Mouse (Mus musculus) splenic B cell, adult 2 months (primary cell): Measurements from ENCODE around the gene Atl2.

Experiments
- DNase-seq: peaks from one replicate; pipeline ENCODE4 v3.0.0-alpha.2; 2011; ENCODE audit warnings: low read depth, low spot score
- H3K27me3 ChIP-seq: 2 replicates; pipeline ENCODE4 v1.6.1; 2012; ENCODE audit warnings: mild to moderate bottlenecking, low read length, moderate library complexity, mixed read lengths; ENCODE audit not compliant: control insufficient read depth, poor library complexity, insufficient read depth, severe bottlenecking
- H3K36me3 ChIP-seq: 2 replicates; pipeline ENCODE4 v1.6.1; 2012; ENCODE audit warnings: mild to moderate bottlenecking, low read length, moderate library complexity, mixed read lengths; ENCODE audit not compliant: control insufficient read depth, poor library complexity, insufficient read depth, severe bottlenecking

Atl2 gene

GRCm38 (mm10) chr17:79862038-79862437, 33.9 kb downstream of the Atl2 start:
- Histone ChIP-seq H3K36me3 (peaks cover 23% of the 10 kb centered on the region), H3K27me3 (no peaks in the 10 kb centered on the region)
- peak; percentile 49 for DNase-seq

GRCm38 (mm10) chr17:79855533-79855932, 40.4 kb downstream of the Atl2 start:
- Histone ChIP-seq H3K36me3 (peaks cover 20% of the 10 kb centered on the region), H3K27me3 (no peaks in the 10 kb centered on the region)
- no peak for DNase-seq

GRCm38 (mm10) chr17:79848385-79848784, 47.5 kb downstream of the Atl2 start:
- DNase-seq, result no peak
- Histone ChIP-seq H3K36me3 (peaks cover 11% of the 10 kb centered on the region; the same call in 1 of the 2 replicates), H3K27me3 (no peaks in the 10 kb centered on the region)

GRCm38 (mm10) chr17:79846182-79846581, 49.7 kb downstream of the Atl2 start:
- DNase-seq, result no peak
- Histone ChIP-seq H3K27me3 (no peaks in the 10 kb centered on the region), H3K36me3 (peaks cover 5% of the 10 kb centered on the region; the same call in 1 of the 2 replicates)

- Histone ChIP-seq H3K36me3 (peaks cover 5% of the 10 kb centered on the region; the same call in 1 of the 2 replicates), H3K27me3 (no peaks in the 10 kb centered on the region)
- DNase-seq, result no peak
Measured at GRCm38 (mm10) chr17:79845695-79846094, 50.2 kb downstream of the Atl2 start.

GRCm38 (mm10) chr17:79840254-79841238, 55.4 kb downstream of the Atl2 start:
- Histone ChIP-seq H3K27me3 (no peaks in the 10 kb centered on the region), H3K36me3 (no peaks in the 10 kb centered on the region)
- DNase-seq, result peak; percentile 47

GRCm38 (mm10) chr17:79836978-79837377, 58.9 kb downstream of the Atl2 start:
- no peak for DNase-seq
- Histone ChIP-seq H3K27me3 (no peaks in the 10 kb centered on the region), H3K36me3 (no peaks in the 10 kb centered on the region)

- Histone ChIP-seq H3K27me3 (no peaks in the 10 kb centered on the region), H3K36me3 (no peaks in the 10 kb centered on the region)
- DNase-seq, result peak; percentile 5
Measured at GRCm38 (mm10) chr17:79835714-79836373, 60.1 kb downstream of the Atl2 start.

- DNase-seq, result no peak
- H3K36me3 ChIP-seq, result no peaks in the 10 kb centered on the region
- H3K27me3 ChIP-seq, result peaks cover 1% of the 10 kb centered on the region; the same call in 1 of the 2 replicates
Measured at GRCm38 (mm10) chr17:79832284-79832683, 63.6 kb downstream of the Atl2 start.

- DNase-seq, result no peak
- Histone ChIP-seq H3K36me3 (no peaks in the 10 kb centered on the region), H3K27me3 (peaks cover 1% of the 10 kb centered on the region; the same call in 1 of the 2 replicates)
Measured at GRCm38 (mm10) chr17:79826482-79827034, 69.4 kb downstream of the Atl2 start.

- Histone ChIP-seq H3K36me3 (no peaks in the 10 kb centered on the region), H3K27me3 (peaks cover 1% of the 10 kb centered on the region; the same call in 1 of the 2 replicates)
- DNase-seq, result no peak
Measured at GRCm38 (mm10) chr17:79825241-79826030, 70.5 kb downstream of the Atl2 start.

- DNase-seq, result no peak
- Histone ChIP-seq H3K27me3 (peaks cover 1% of the 10 kb centered on the region; the same call in 1 of the 2 replicates), H3K36me3 (no peaks in the 10 kb centered on the region)
Measured at GRCm38 (mm10) chr17:79824406-79824805, 71.5 kb downstream of the Atl2 start.

GRCm38 (mm10) chr17:79818884-79819283, 77.0 kb downstream of the Atl2 start:
- DNase-seq, result no peak
- no peaks in the 10 kb centered on the region for H3K36me3 ChIP-seq
- no peaks in the 10 kb centered on the region for H3K27me3 ChIP-seq

- no peaks in the 10 kb centered on the region for H3K36me3 ChIP-seq
- no peak for DNase-seq
- H3K27me3 ChIP-seq, result no peaks in the 10 kb centered on the region
Measured at GRCm38 (mm10) chr17:79817995-79818394, 77.9 kb downstream of the Atl2 start.
